Mouse (Mus musculus): ENCODE measurements around the gene E2f6. TPM values are rescaled to one million over a fixed set of nuclear protein-coding genes. Genes with fewer than 3 reads are reported as not detected.

The E2f6 gene
- total and polyA plus RNA-seq, 3 experiments = 46.7 to 84.1 (median 79.1) TPM

GRCm38 (mm10) chr12:16780320-16780719 lies 30.4 kb upstream of the E2f6 start:
- TF ChIP-seq CTCF (IDR thresholded peaks at IDR 0.05) (no peak), EP300 (IDR thresholded peaks at IDR 0.05; ENCODE audit: insufficient read depth, low read depth, low read length) (no peak), POLR2A (IDR thresholded peaks at IDR 0.05; ENCODE audit: insufficient read depth, low read depth, low read length) (no peak)
- Histone ChIP-seq H3K9ac (ENCODE audit: low read depth, low read length) (no peak overlapping the region), H3K4me3 (no peak overlapping the region), H3K27ac (no peak overlapping the region), H3K27me3 (ENCODE audit: control insufficient read depth, insufficient read depth, low read length) (no peaks in the 10 kb centered on the region), H3K36me3 (ENCODE audit: control insufficient read depth, insufficient read depth, low read length) (no peaks in the 10 kb centered on the region), H3K4me1 (ENCODE audit: control insufficient read depth, insufficient read depth, low read length) (no peaks in the 10 kb centered on the region), H3K79me2 (replicated peaks; ENCODE audit: control insufficient read depth, insufficient read depth, low read length) (no peaks in the 10 kb centered on the region)
- intact Hi-C loops (cut with DNase I) = no loop called here
- WGBS = 88% methylated on average over 3 of the region's 3 CpGs
- no peak for DNase-seq

- Histone ChIP-seq H3K4me3 (no peak overlapping the region), H3K27ac (no peak overlapping the region), H3K79me2 (replicated peaks; ENCODE audit: control insufficient read depth, insufficient read depth, low read length) (no peaks in the 10 kb centered on the region), H3K9ac (ENCODE audit: low read depth, low read length) (no peak overlapping the region), H3K4me1 (ENCODE audit: control insufficient read depth, insufficient read depth, low read length) (no peaks in the 10 kb centered on the region), H3K27me3 (ENCODE audit: control insufficient read depth, insufficient read depth, low read length) (no peaks in the 10 kb centered on the region), H3K36me3 (ENCODE audit: control insufficient read depth, insufficient read depth, low read length) (no peaks in the 10 kb centered on the region)
- intact Hi-C loops (cut with DNase I) = no loop called here
- TF ChIP-seq CTCF (IDR thresholded peaks at IDR 0.05) (no peak), EP300 (IDR thresholded peaks at IDR 0.05; ENCODE audit: insufficient read depth, low read depth, low read length) (no peak), POLR2A (IDR thresholded peaks at IDR 0.05; ENCODE audit: insufficient read depth, low read depth, low read length) (no peak)
- DNase-seq = no peak
- 67% methylated on average over 14 of the region's 14 CpGs for WGBS
Observed at GRCm38 (mm10) chr12:16781034-16781746, 29.6 kb upstream of the E2f6 start.

GRCm38 (mm10) chr12:16788600-16788999 lies 22.2 kb upstream of the E2f6 start:
- no peak for DNase-seq
- Histone ChIP-seq H3K27ac (no peak overlapping the region), H3K36me3 (ENCODE audit: control insufficient read depth, insufficient read depth, low read length) (no peaks in the 10 kb centered on the region), H3K79me2 (replicated peaks; ENCODE audit: control insufficient read depth, insufficient read depth, low read length) (no peaks in the 10 kb centered on the region), H3K4me3 (no peak overlapping the region), H3K4me1 (ENCODE audit: control insufficient read depth, insufficient read depth, low read length) (no peaks in the 10 kb centered on the region), H3K27me3 (ENCODE audit: control insufficient read depth, insufficient read depth, low read length) (no peaks in the 10 kb centered on the region), H3K9ac (ENCODE audit: low read depth, low read length) (no peak overlapping the region)
- 73% methylated on average over 2 of the region's 2 CpGs for WGBS
- TF ChIP-seq POLR2A (IDR thresholded peaks at IDR 0.05; ENCODE audit: insufficient read depth, low read depth, low read length) = no peak
- TF ChIP-seq EP300 (IDR thresholded peaks at IDR 0.05; ENCODE audit: insufficient read depth, low read depth, low read length) = no peak
- no peak for TF ChIP-seq CTCF (IDR thresholded peaks at IDR 0.05)
- intact Hi-C loops (cut with DNase I) = no loop called here

GRCm38 (mm10) chr12:16789199-16789598 lies 21.6 kb upstream of the E2f6 start:
- H3K27ac ChIP-seq = no peak overlapping the region
- TF ChIP-seq CTCF (IDR thresholded peaks at IDR 0.05) (no peak), POLR2A (IDR thresholded peaks at IDR 0.05; ENCODE audit: insufficient read depth, low read depth, low read length) (no peak), EP300 (IDR thresholded peaks at IDR 0.05; ENCODE audit: insufficient read depth, low read depth, low read length) (no peak)
- no peaks in the 10 kb centered on the region for H3K79me2 ChIP-seq (replicated peaks; ENCODE audit: control insufficient read depth, insufficient read depth, low read length)
- H3K27me3 ChIP-seq (ENCODE audit: control insufficient read depth, insufficient read depth, low read length) = no peaks in the 10 kb centered on the region
- H3K4me1 ChIP-seq (ENCODE audit: control insufficient read depth, insufficient read depth, low read length) = no peaks in the 10 kb centered on the region
- no peak for DNase-seq
- no peak overlapping the region for H3K9ac ChIP-seq (ENCODE audit: low read depth, low read length)
- intact Hi-C loops (cut with DNase I) = no loop called here
- H3K36me3 ChIP-seq (ENCODE audit: control insufficient read depth, insufficient read depth, low read length) = no peaks in the 10 kb centered on the region
- 61% methylated on average over 1 of the region's 1 CpGs for WGBS
- no peak overlapping the region for H3K4me3 ChIP-seq

GRCm38 (mm10) chr12:16789756-16790155 lies 21.0 kb upstream of the E2f6 start:
- Histone ChIP-seq H3K79me2 (replicated peaks; ENCODE audit: control insufficient read depth, insufficient read depth, low read length) (no peaks in the 10 kb centered on the region), H3K27ac (no peak overlapping the region), H3K9ac (ENCODE audit: low read depth, low read length) (no peak overlapping the region), H3K4me1 (ENCODE audit: control insufficient read depth, insufficient read depth, low read length) (no peaks in the 10 kb centered on the region), H3K4me3 (no peak overlapping the region), H3K27me3 (ENCODE audit: control insufficient read depth, insufficient read depth, low read length) (no peaks in the 10 kb centered on the region), H3K36me3 (ENCODE audit: control insufficient read depth, insufficient read depth, low read length) (no peaks in the 10 kb centered on the region)
- WGBS = 42% methylated on average over 4 of the region's 4 CpGs
- TF ChIP-seq EP300 (IDR thresholded peaks at IDR 0.05; ENCODE audit: insufficient read depth, low read depth, low read length) (no peak), CTCF (IDR thresholded peaks at IDR 0.05) (no peak), POLR2A (IDR thresholded peaks at IDR 0.05; ENCODE audit: insufficient read depth, low read depth, low read length) (no peak)
- intact Hi-C loops (cut with DNase I) = no loop called here
- no peak for DNase-seq

- H3K9ac ChIP-seq (ENCODE audit: low read depth, low read length) = no peak overlapping the region
- H3K36me3 ChIP-seq (ENCODE audit: control insufficient read depth, insufficient read depth, low read length) = no peaks in the 10 kb centered on the region
- intact Hi-C loops (cut with DNase I) = no loop called here
- TF ChIP-seq EP300 (IDR thresholded peaks at IDR 0.05; ENCODE audit: insufficient read depth, low read depth, low read length) (no peak), POLR2A (IDR thresholded peaks at IDR 0.05; ENCODE audit: insufficient read depth, low read depth, low read length) (no peak), CTCF (IDR thresholded peaks at IDR 0.05) (no peak)
- no peaks in the 10 kb centered on the region for H3K79me2 ChIP-seq (replicated peaks; ENCODE audit: control insufficient read depth, insufficient read depth, low read length)
- no peak for DNase-seq
- no peaks in the 10 kb centered on the region for H3K27me3 ChIP-seq (ENCODE audit: control insufficient read depth, insufficient read depth, low read length)
- no peaks in the 10 kb centered on the region for H3K4me1 ChIP-seq (ENCODE audit: control insufficient read depth, insufficient read depth, low read length)
- 62% methylated on average over 4 of the region's 4 CpGs for WGBS
- H3K27ac ChIP-seq = no peak overlapping the region
- no peak overlapping the region for H3K4me3 ChIP-seq
Observed at GRCm38 (mm10) chr12:16790456-16790855, 20.3 kb upstream of the E2f6 start.

All from heart, adult 2 months (tissue).